Mouse (Mus musculus): ENCODE data around the gene Susd4. TPM values are rescaled to one million over a fixed set of nuclear protein-coding genes. Genes with fewer than 3 reads are reported as not detected.

The Susd4 gene
- polyA plus RNA-seq, 1 experiment from 2014 or later = 5.4 TPM

- Histone ChIP-seq H3K27me3 (ENCODE audit: control insufficient read depth, insufficient read depth, low read length) (no peaks in the 10 kb centered on the region), H3K4me2 (no peak overlapping the region), H3K36me3 (ENCODE audit: control insufficient read depth, insufficient read depth, low read length) (no peaks in the 10 kb centered on the region), H3K9me3 (replicated peaks; ENCODE audit: control insufficient read depth, low read length) (no peaks in the 10 kb centered on the region), H3K4me1 (ENCODE audit: control insufficient read depth, insufficient read depth, low read length) (no peaks in the 10 kb centered on the region), H3K9ac (ENCODE audit: low read depth, low read length) (no peak overlapping the region), H3K4me3 (ENCODE audit: low read depth, low read length) (no peak overlapping the region), H3K27ac (ENCODE audit: low read depth, low read length) (no peak overlapping the region)
- no peak for ATAC-seq (replicated peaks; ENCODE audit: insufficient number of reproducible peaks, low FRiP score, low TSS enrichment)
- 35% methylated on average over 12 of the region's 12 CpGs for WGBS (ENCODE audit: insufficient replicate concordance)
Observed at GRCm38 (mm10) chr1:182849556-182849955, 85.9 kb downstream of the Susd4 start.

- Histone ChIP-seq H3K4me1 (ENCODE audit: control insufficient read depth, insufficient read depth, low read length) (no peaks in the 10 kb centered on the region), H3K27me3 (ENCODE audit: control insufficient read depth, insufficient read depth, low read length) (no peaks in the 10 kb centered on the region), H3K9me3 (replicated peaks; ENCODE audit: control insufficient read depth, low read length) (no peaks in the 10 kb centered on the region), H3K27ac (ENCODE audit: low read depth, low read length) (no peak overlapping the region), H3K4me3 (ENCODE audit: low read depth, low read length) (no peak overlapping the region), H3K36me3 (ENCODE audit: control insufficient read depth, insufficient read depth, low read length) (no peaks in the 10 kb centered on the region), H3K4me2 (no peak overlapping the region), H3K9ac (ENCODE audit: low read depth, low read length) (no peak overlapping the region)
- no peak for ATAC-seq (replicated peaks; ENCODE audit: insufficient number of reproducible peaks, low FRiP score, low TSS enrichment)
- 66% methylated on average over 1 of the region's 1 CpGs for WGBS (ENCODE audit: insufficient replicate concordance)
Observed at GRCm38 (mm10) chr1:182850080-182850479, 86.4 kb downstream of the Susd4 start.

- no peak overlapping the region for H3K4me2 ChIP-seq
- no peaks in the 10 kb centered on the region for H3K27me3 ChIP-seq (ENCODE audit: control insufficient read depth, insufficient read depth, low read length)
- no peak overlapping the region for H3K27ac ChIP-seq (ENCODE audit: low read depth, low read length)
- H3K4me3 ChIP-seq (ENCODE audit: low read depth, low read length) = no peak overlapping the region
- no peak overlapping the region for H3K9ac ChIP-seq (ENCODE audit: low read depth, low read length)
- 55% methylated on average over 6 of the region's 6 CpGs for WGBS (ENCODE audit: insufficient replicate concordance)
- H3K36me3 ChIP-seq (ENCODE audit: control insufficient read depth, insufficient read depth, low read length) = no peaks in the 10 kb centered on the region
- no peaks in the 10 kb centered on the region for H3K4me1 ChIP-seq (ENCODE audit: control insufficient read depth, insufficient read depth, low read length)
- no peak for ATAC-seq (replicated peaks; ENCODE audit: insufficient number of reproducible peaks, low FRiP score, low TSS enrichment)
- no peaks in the 10 kb centered on the region for H3K9me3 ChIP-seq (replicated peaks; ENCODE audit: control insufficient read depth, low read length)
Observed at GRCm38 (mm10) chr1:182852158-182852557, 88.5 kb downstream of the Susd4 start.

GRCm38 (mm10) chr1:182856636-182857035 is 93.0 kb downstream of the Susd4 start:
- Histone ChIP-seq H3K36me3 (ENCODE audit: control insufficient read depth, insufficient read depth, low read length) (no peaks in the 10 kb centered on the region), H3K27me3 (ENCODE audit: control insufficient read depth, insufficient read depth, low read length) (no peaks in the 10 kb centered on the region), H3K4me1 (ENCODE audit: control insufficient read depth, insufficient read depth, low read length) (no peaks in the 10 kb centered on the region), H3K4me3 (ENCODE audit: low read depth, low read length) (no peak overlapping the region), H3K4me2 (no peak overlapping the region), H3K9me3 (replicated peaks; ENCODE audit: control insufficient read depth, low read length) (no peaks in the 10 kb centered on the region), H3K9ac (ENCODE audit: low read depth, low read length) (no peak overlapping the region), H3K27ac (ENCODE audit: low read depth, low read length) (no peak overlapping the region)
- ATAC-seq (replicated peaks; ENCODE audit: insufficient number of reproducible peaks, low FRiP score, low TSS enrichment) = no peak
- WGBS (ENCODE audit: insufficient replicate concordance) = 69% methylated on average over 13 of the region's 13 CpGs

GRCm38 (mm10) chr1:182861671-182862358 is 98.2 kb downstream of the Susd4 start:
- H3K36me3 ChIP-seq (ENCODE audit: control insufficient read depth, insufficient read depth, low read length) = no peaks in the 10 kb centered on the region
- no peak overlapping the region for H3K9ac ChIP-seq (ENCODE audit: low read depth, low read length)
- no peak for ATAC-seq (replicated peaks; ENCODE audit: insufficient number of reproducible peaks, low FRiP score, low TSS enrichment)
- H3K4me2 ChIP-seq = no peak overlapping the region
- peaks cover 4% of the 10 kb centered on the region for H3K4me1 ChIP-seq (ENCODE audit: control insufficient read depth, insufficient read depth, low read length)
- H3K27ac ChIP-seq (ENCODE audit: low read depth, low read length) = no peak overlapping the region
- H3K9me3 ChIP-seq (replicated peaks; ENCODE audit: control insufficient read depth, low read length) = no peaks in the 10 kb centered on the region
- no peak overlapping the region for H3K4me3 ChIP-seq (ENCODE audit: low read depth, low read length)
- WGBS (ENCODE audit: insufficient replicate concordance) = 38% methylated on average over 7 of the region's 7 CpGs
- H3K27me3 ChIP-seq (ENCODE audit: control insufficient read depth, insufficient read depth, low read length) = no peaks in the 10 kb centered on the region

- no peaks in the 10 kb centered on the region for H3K9me3 ChIP-seq (replicated peaks; ENCODE audit: control insufficient read depth, low read length)
- no peak overlapping the region for H3K4me2 ChIP-seq
- H3K9ac ChIP-seq (ENCODE audit: low read depth, low read length) = no peak overlapping the region
- no peak overlapping the region for H3K27ac ChIP-seq (ENCODE audit: low read depth, low read length)
- ATAC-seq (replicated peaks; ENCODE audit: insufficient number of reproducible peaks, low FRiP score, low TSS enrichment) = no peak
- no peaks in the 10 kb centered on the region for H3K36me3 ChIP-seq (ENCODE audit: control insufficient read depth, insufficient read depth, low read length)
- 77% methylated on average over 6 of the region's 6 CpGs for WGBS (ENCODE audit: insufficient replicate concordance)
- H3K27me3 ChIP-seq (ENCODE audit: control insufficient read depth, insufficient read depth, low read length) = no peaks in the 10 kb centered on the region
- peaks cover 4% of the 10 kb centered on the region for H3K4me1 ChIP-seq (ENCODE audit: control insufficient read depth, insufficient read depth, low read length)
- no peak overlapping the region for H3K4me3 ChIP-seq (ENCODE audit: low read depth, low read length)
Observed at GRCm38 (mm10) chr1:182863396-182863795, 99.7 kb downstream of the Susd4 start.

- no peaks in the 10 kb centered on the region for H3K27me3 ChIP-seq (ENCODE audit: control insufficient read depth, insufficient read depth, low read length)
- no peak for ATAC-seq (replicated peaks; ENCODE audit: insufficient number of reproducible peaks, low FRiP score, low TSS enrichment)
Observed at GRCm38 (mm10) chr1:182867886-182868285, 104.2 kb downstream of the Susd4 start.

GRCm38 (mm10) chr1:182868432-182869113 is 104.9 kb downstream of the Susd4 start:
- no peaks in the 10 kb centered on the region; the same call in 1 of the 2 replicates for H3K4me1 ChIP-seq (ENCODE audit: control insufficient read depth, insufficient read depth, low read length)
- no peaks in the 10 kb centered on the region for H3K27me3 ChIP-seq (ENCODE audit: control insufficient read depth, insufficient read depth, low read length)
- H3K9ac ChIP-seq (ENCODE audit: low read depth, low read length) = no peak overlapping the region
- H3K4me2 ChIP-seq = no peak overlapping the region
- WGBS (ENCODE audit: insufficient replicate concordance) = 52% methylated on average over 14 of the region's 14 CpGs
- ATAC-seq (replicated peaks; ENCODE audit: insufficient number of reproducible peaks, low FRiP score, low TSS enrichment) = 0 out of 2 replicates have a peak, but pooled peaks have one; percentile 22
- H3K36me3 ChIP-seq (ENCODE audit: control insufficient read depth, insufficient read depth, low read length) = no peaks in the 10 kb centered on the region
- H3K9me3 ChIP-seq (replicated peaks; ENCODE audit: control insufficient read depth, low read length) = peaks cover 10% of the 10 kb centered on the region
- H3K4me3 ChIP-seq (ENCODE audit: low read depth, low read length) = no peak overlapping the region
- H3K27ac ChIP-seq (ENCODE audit: low read depth, low read length) = no peak overlapping the region

More at GRCm38 (mm10) chr1:182867886-182868285, 104.2 kb downstream of the Susd4 start:
- no peak overlapping the region for H3K4me3 ChIP-seq (ENCODE audit: low read depth, low read length)
- no peaks in the 10 kb centered on the region; the same call in 1 of the 2 replicates for H3K4me1 ChIP-seq (ENCODE audit: control insufficient read depth, insufficient read depth, low read length)
- H3K36me3 ChIP-seq (ENCODE audit: control insufficient read depth, insufficient read depth, low read length) = no peaks in the 10 kb centered on the region
- no peak overlapping the region for H3K4me2 ChIP-seq
- 79% methylated on average over 3 of the region's 3 CpGs for whole genome bisulfite sequencing (ENCODE audit: insufficient replicate concordance)
- no peak overlapping the region for H3K27ac ChIP-seq (ENCODE audit: low read depth, low read length)
- H3K9ac ChIP-seq (ENCODE audit: low read depth, low read length) = no peak overlapping the region
- H3K9me3 ChIP-seq (replicated peaks; ENCODE audit: control insufficient read depth, low read length) = peaks cover 10% of the 10 kb centered on the region
